Mouse (Mus musculus) midbrain, postnatal 0 days (tissue): ENCODE measurements around the gene BC017158. TPM values are rescaled to one million over a fixed set of nuclear protein-coding genes. Genes with fewer than 3 reads are reported as not detected.

Experiments
- ATAC-seq: fragments of 200-750 bp; cut with Nextera tagmentation; 2 replicates; pipeline ENCODE4 v1.8.0; 2017; ENCODE audit warnings: moderate number of reproducible peaks, mild to moderate bottlenecking, moderate TSS enrichment, moderate library complexity; ENCODE audit not compliant: low FRiP score
- DNase-seq: peaks from one replicate; pipeline ENCODE4 v3.0.0-alpha.2; 2015; ENCODE audit warnings: low spot score
- H3K27ac ChIP-seq: fragments of 300-500 bp; sonication (generic); 2 replicates; pipeline ENCODE4 v1.5.1; 2014; ENCODE audit warnings: low read depth, mild to moderate bottlenecking, low read length, mixed read lengths
- H3K27me3 ChIP-seq: fragments of 300-500 bp; sonication (generic); 2 replicates; pipeline ENCODE4 v1.6.1; 2014; ENCODE audit warnings: low read length, control low read depth, mixed read lengths; ENCODE audit not compliant: insufficient read depth
- H3K36me3 ChIP-seq: fragments of 300-500 bp; sonication (generic); 2 replicates; pipeline ENCODE4 v1.6.1; 2014; ENCODE audit warnings: low read length, control low read depth, mixed read lengths; ENCODE audit not compliant: insufficient read depth
- H3K4me1 ChIP-seq: fragments of 300-500 bp; sonication (generic); 2 replicates; pipeline ENCODE4 v1.6.1; 2014; ENCODE audit warnings: mild to moderate bottlenecking, control low read depth, antibody characterized with exemption, low read length, mixed read lengths; ENCODE audit not compliant: insufficient read depth
- H3K4me2 ChIP-seq: fragments of 300-500 bp; sonication (generic); 2 replicates; pipeline ENCODE4 v1.6.1; 2014; ENCODE audit warnings: low read depth, mild to moderate bottlenecking, low read length, mixed read lengths; ENCODE audit not compliant: poor library complexity, severe bottlenecking
- H3K4me3 ChIP-seq: fragments of 300-500 bp; sonication (generic); 2 replicates; pipeline ENCODE4 v1.5.1; 2014; ENCODE audit warnings: low read depth, mild to moderate bottlenecking, low read length, moderate library complexity
- H3K9ac ChIP-seq: fragments of 300-500 bp; sonication (generic); replicated peaks from 2 replicates; pipeline ENCODE4 v1.6.1; 2014; ENCODE audit warnings: mild to moderate bottlenecking, low read length, moderate library complexity, mixed read lengths; ENCODE audit not compliant: poor library complexity, severe bottlenecking
- H3K9me3 ChIP-seq: fragments of 300-500 bp; sonication (generic); 2 replicates; pipeline ENCODE4 v1.6.1; 2016; ENCODE audit warnings: low read length, control low read depth
- CTCF ChIP-seq: IDR thresholded peaks from 2 replicates; pipeline ENCODE4 v1.5.1; 2016; ENCODE audit warnings: antibody characterized with exemption, mild to moderate bottlenecking
- WGBS: fragments of 180-500 bp; shearing (Covaris S2); extraction: QIAGEN DNeasy Blood & Tissue Kit; methylation state at CpG from one replicate; pipeline ENCODE4 v1.1.7; 2014; 5-methylcytosine and 5-hydroxymethylcytosine counted together
- polyA plus RNA-seq: library from polyadenylated mRNA; unstranded; fragments of >200 nt; fragmentation: Nextera tagmentation; extraction: Ambion mirVana; gene quantifications from 2 replicates; pipeline ENCODE4 v1.2.1, GENCODE M21; 2015
- total RNA-seq: library from RNA; depleted of rRNA; stranded (reverse); fragments of >200 nt; gene quantifications from 2 replicates; pipeline ENCODE4 v1.2.3, GENCODE M21; 2014; rRNA removed

The BC017158 gene
- total RNA-seq, result 27.7 and 28.0 TPM in 2 replicates
- 17.9 and 18.3 TPM in 2 replicates for polyA plus RNA-seq

DNA sequence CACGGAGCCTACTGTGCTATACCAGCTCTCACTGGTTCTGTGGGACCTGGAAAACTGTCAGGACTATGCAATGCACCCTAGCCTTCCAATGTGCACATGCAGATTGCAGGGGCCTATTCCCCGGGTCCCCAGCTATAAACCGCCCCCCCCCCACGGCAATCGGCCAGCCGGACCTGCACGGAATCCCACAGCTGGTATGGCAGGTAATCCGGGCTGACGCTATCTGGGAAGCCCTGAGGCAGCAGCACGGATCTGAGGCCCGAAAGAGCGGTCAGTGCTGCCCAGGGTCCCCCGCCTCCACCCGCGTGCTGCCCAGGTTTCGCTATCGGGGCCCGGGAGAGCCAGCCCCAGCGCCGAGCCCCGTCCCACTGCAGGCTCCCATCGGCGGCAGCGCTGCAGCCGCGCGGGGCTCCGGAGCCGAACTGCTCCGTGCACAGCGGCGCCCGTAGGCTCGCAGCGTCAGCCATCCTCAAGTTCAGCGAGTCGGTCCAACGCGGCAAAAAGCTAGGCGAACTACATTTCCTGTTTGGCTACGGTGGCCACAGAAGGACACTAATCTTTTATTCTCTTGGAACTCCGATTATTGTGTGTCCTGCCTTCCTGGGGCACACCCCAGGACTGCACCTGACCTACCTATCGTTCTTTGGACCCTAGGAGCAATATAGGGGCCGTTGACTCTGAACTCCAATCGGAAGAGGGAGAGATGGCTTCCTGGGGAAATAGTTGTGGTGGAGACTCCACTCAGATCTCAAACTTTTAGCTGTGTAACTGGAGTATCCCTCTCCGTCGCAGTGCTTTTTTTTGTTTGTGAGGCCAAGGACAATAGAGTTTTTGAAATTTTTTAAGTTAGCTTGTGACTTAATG, at the start of gene BC017158:
Gene BC017158, minus strand, starts transcription at position 554 of the 864 bp plus-strand sequence.
- 1% methylated on average over 47 of the region's 47 CpGs for WGBS
- no peak for TF ChIP-seq CTCF
- ATAC-seq (peak; percentile 47; the same call in 1 of the 2 replicates), DNase-seq (peak; percentile 85)
- peaks cover 5% of the 10 kb centered on the region; the same call in 1 of the 2 replicates for H3K4me1 ChIP-seq
- H3K4me2 ChIP-seq, result peak within 1 kb of the TSS; percentile 86
- peak within 1 kb of the TSS; percentile 83 for H3K9ac ChIP-seq
- H3K36me3 ChIP-seq, result peaks cover 4% of the 10 kb centered on the region; the same call in 1 of the 2 replicates
- no peaks in the 10 kb centered on the region for H3K9me3 ChIP-seq
- H3K27ac ChIP-seq, result peak within 1 kb of the TSS; percentile 63
- no peaks in the 10 kb centered on the region for H3K27me3 ChIP-seq
- peak within 1 kb of the TSS; percentile 89 for H3K4me3 ChIP-seq

DNA sequence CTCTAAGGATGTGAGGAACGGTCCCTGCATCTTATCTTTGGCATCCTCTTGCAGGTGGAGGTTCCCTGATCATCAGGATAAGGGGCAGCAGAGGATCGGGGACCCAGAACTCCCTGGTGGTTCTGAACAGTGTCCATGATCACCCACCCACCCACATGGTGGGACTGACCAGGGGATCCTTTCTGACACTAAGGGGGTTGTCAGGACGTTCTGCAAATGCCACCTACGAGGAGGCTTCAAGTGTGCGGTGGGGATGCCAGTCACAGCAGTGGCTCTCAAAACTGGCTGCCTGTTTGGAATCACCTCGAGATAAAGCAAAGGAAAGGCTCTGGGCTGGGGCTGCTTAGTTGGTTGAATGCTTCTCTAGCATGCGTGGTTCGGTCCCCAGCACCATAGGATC, 49.0 kb upstream of the BC017158 start:
- ATAC-seq (no peak), DNase-seq (no peak)
- H3K9ac ChIP-seq, result no peak overlapping the region
- 0 out of 2 replicates have a peak, but pooled peaks cover 7% of the 10 kb centered on the region for H3K4me1 ChIP-seq
- no peak overlapping the region for H3K4me3 ChIP-seq
- H3K27me3 ChIP-seq, result no peaks in the 10 kb centered on the region
- no peak overlapping the region for H3K27ac ChIP-seq
- 85% methylated on average over 8 of the region's 8 CpGs for WGBS
- no peak overlapping the region for H3K4me2 ChIP-seq
- TF ChIP-seq CTCF, result no peak
- no peaks in the 10 kb centered on the region for H3K9me3 ChIP-seq
- no peaks in the 10 kb centered on the region for H3K36me3 ChIP-seq

DNA sequence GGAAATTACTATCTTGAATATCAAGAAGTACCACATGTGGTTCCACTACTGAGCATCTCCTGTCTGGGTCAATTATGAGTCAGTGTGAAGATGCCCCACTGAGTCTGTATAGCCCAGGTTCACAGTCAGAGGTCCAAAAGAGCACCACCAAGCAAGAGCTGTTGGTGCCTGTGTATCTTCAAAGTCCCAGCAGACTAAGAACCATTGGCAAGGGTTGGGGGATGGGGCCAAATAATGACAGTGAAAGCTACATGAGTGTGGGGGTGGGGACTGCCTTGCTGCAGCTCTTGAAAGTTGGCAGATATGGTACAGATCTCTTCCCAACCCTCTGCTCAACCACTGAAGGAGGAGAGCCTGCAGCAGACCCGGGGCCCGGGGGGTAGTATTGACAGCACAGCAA, 48.6 kb upstream of the BC017158 start:
- ATAC-seq, result no peak
- 82% methylated on average over 2 of the region's 2 CpGs for WGBS
- H3K4me2 ChIP-seq, result no peak overlapping the region
- H3K27ac ChIP-seq, result no peak overlapping the region
- no peaks in the 10 kb centered on the region for H3K27me3 ChIP-seq
- no peaks in the 10 kb centered on the region for H3K36me3 ChIP-seq
- H3K9me3 ChIP-seq, result no peaks in the 10 kb centered on the region
- no peak overlapping the region for H3K4me3 ChIP-seq
- no peak for TF ChIP-seq CTCF
- H3K4me1 ChIP-seq, result 0 out of 2 replicates have a peak, but pooled peaks cover 7% of the 10 kb centered on the region
- no peak overlapping the region for H3K9ac ChIP-seq
- no peak for DNase-seq

DNA sequence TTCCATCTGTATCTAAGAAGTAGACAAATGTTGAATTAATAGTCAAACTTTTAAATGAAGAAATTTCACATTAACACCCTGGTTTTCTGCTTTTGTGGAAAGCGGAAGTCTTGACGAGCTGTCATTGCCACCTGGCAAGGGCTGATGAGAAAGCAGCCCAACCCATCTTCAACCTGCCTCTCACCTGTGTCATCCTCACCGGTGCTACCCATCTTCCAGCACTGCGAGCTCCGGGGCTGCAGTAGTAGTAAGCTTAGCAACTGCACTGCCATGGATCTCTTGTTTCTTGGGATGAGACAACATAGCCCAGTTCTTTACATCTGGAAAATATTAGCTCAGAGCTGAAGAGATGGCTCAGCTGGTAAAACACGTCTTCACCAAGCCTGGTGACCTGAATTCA, 47.7 kb upstream of the BC017158 start:
- H3K4me3 ChIP-seq, result no peak overlapping the region
- H3K9me3 ChIP-seq, result no peaks in the 10 kb centered on the region
- no peaks in the 10 kb centered on the region for H3K36me3 ChIP-seq
- ATAC-seq (no peak), DNase-seq (no peak)
- no peaks in the 10 kb centered on the region for H3K27me3 ChIP-seq
- no peak overlapping the region for H3K9ac ChIP-seq
- no peak for TF ChIP-seq CTCF
- WGBS, result 86% methylated on average over 6 of the region's 6 CpGs
- H3K4me1 ChIP-seq, result 0 out of 2 replicates have a peak, but pooled peaks cover 7% of the 10 kb centered on the region
- no peak overlapping the region for H3K4me2 ChIP-seq
- no peak overlapping the region for H3K27ac ChIP-seq

DNA sequence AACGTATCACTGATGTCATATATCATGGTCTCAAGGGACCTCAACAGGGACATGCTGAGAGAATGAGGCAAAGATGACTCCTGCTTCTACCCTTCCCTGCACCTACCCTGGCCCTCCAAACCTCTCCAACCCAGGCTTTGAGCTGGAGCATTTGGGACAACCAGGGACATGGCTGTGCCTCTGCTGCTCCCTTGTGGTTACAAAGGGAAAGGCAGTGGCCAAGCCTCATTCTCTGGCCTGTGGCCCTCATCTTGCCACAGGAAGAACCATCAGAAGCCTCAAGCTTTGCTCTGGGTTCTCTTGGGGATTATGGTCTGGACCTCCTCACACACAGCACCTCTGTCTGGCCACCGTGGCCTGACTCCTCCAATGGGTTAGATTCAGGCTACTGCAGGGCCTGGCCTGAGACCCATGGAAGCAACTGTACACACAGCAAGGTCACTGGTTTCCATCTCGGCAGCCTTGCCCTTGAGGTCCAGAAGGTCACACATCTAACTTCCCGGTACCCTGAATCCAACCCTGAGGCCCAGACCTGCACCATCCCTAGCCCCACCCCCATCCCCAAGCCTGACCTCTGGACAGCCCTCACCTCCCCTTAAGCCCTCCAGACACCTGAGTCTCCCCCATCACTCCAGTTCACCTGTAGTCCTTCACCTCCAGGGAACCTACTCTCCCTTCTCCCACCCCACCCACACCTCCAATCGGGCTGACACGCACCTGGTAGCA, 47.1 kb upstream of the BC017158 start:
- no peak overlapping the region for H3K4me2 ChIP-seq
- H3K4me3 ChIP-seq, result no peak overlapping the region
- H3K9ac ChIP-seq, result no peak overlapping the region
- no peaks in the 10 kb centered on the region for H3K36me3 ChIP-seq
- ATAC-seq, result no peak
- TF ChIP-seq CTCF, result peak; percentile 92
- peak; percentile 61 for DNase-seq
- 65% methylated on average over 6 of the region's 6 CpGs for WGBS
- H3K27ac ChIP-seq, result no peak overlapping the region
- no peaks in the 10 kb centered on the region for H3K27me3 ChIP-seq
- H3K9me3 ChIP-seq, result no peaks in the 10 kb centered on the region
- 0 out of 2 replicates have a peak, but pooled peaks cover 7% of the 10 kb centered on the region for H3K4me1 ChIP-seq
